ENCODE assay signal across 8 mouse cellular contexts in genomic region chr11:108135407-108136159, GRCm38 (mm10).
DNase-seq lines count a peak whose midpoint lies in the region; ATAC-seq and TF ChIP-seq lines count a peak whose summit lies in the region.

No protein-coding gene starts in this region.

- H3K4me1 ChIP-seq in kidney, adult 2 months (ENCODE audit: control insufficient read depth, insufficient read depth, low read length): no peaks in the 10 kb centered on the region
- H3K4me1 ChIP-seq in kidney, embryonic 16.5 days (ENCODE audit: insufficient read depth, low read length): peaks cover 5% of the 10 kb centered on the region
- H3K4me1 ChIP-seq in ES-Bruce4 (ENCODE audit: control insufficient read depth, insufficient read depth, low read length): no peaks in the 10 kb centered on the region
- peaks cover 9% of the 10 kb centered on the region for H3K4me1 ChIP-seq in heart, postnatal 0 days (ENCODE audit: control insufficient read depth, insufficient read depth)

- H3K27ac ChIP-seq in kidney, adult 2 months (ENCODE audit: insufficient read depth, low read depth, low read length): no peak overlapping the region
- H3K27ac ChIP-seq in kidney, embryonic 16.5 days (ENCODE audit: low read length): no peak overlapping the region
- H3K27ac ChIP-seq in ES-Bruce4 (ENCODE audit: insufficient read depth, low read length): no peak overlapping the region
- peak overlapping the region; percentile 49 for H3K27ac ChIP-seq in heart, postnatal 0 days (ENCODE audit: low read depth)

- no peak for TF ChIP-seq POLR2A in kidney, adult 2 months (IDR thresholded peaks at IDR 0.05; ENCODE audit: low read depth, low read length)
- TF ChIP-seq POLR2A in ES-Bruce4 (IDR thresholded peaks at IDR 0.05; ENCODE audit: insufficient read depth, low read length): no peak

- TF ChIP-seq EP300 in ES-Bruce4 (IDR thresholded peaks at IDR 0.05; ENCODE audit: insufficient read depth, low read depth, low read length): no peak
- TF ChIP-seq EP300 in heart, postnatal 0 days (IDR thresholded peaks at IDR 0.05; ENCODE audit: low read depth): no peak

- H3K36me3 ChIP-seq in kidney, adult 2 months (ENCODE audit: control insufficient read depth, insufficient read depth, low read length): no peaks in the 10 kb centered on the region
- no peaks in the 10 kb centered on the region for H3K36me3 ChIP-seq in kidney, embryonic 16.5 days (ENCODE audit: insufficient read depth, low read length)
- H3K36me3 ChIP-seq in ES-Bruce4 (ENCODE audit: control insufficient read depth, insufficient read depth, low read length, poor library complexity, severe bottlenecking): no peaks in the 10 kb centered on the region
- H3K36me3 ChIP-seq in heart, postnatal 0 days (replicated peaks; ENCODE audit: control insufficient read depth, insufficient read depth, low read length): no peaks in the 10 kb centered on the region

- 44% methylated on average over 4 of the region's 4 CpGs for WGBS in kidney, adult 2 months
- 22% methylated on average over 4 of the region's 4 CpGs for WGBS in kidney, embryonic 16.5 days
- WGBS in heart, postnatal 0 days: 24% methylated on average over 4 of the region's 4 CpGs

- no peak overlapping the region for H3K4me3 ChIP-seq in kidney, adult 2 months (ENCODE audit: insufficient read depth, low read depth, low read length)
- no peak overlapping the region for H3K4me3 ChIP-seq in kidney, embryonic 16.5 days (ENCODE audit: low read length)
- H3K4me3 ChIP-seq in ES-Bruce4 (ENCODE audit: low read depth, low read length): no peak overlapping the region
- H3K4me3 ChIP-seq in heart, postnatal 0 days (ENCODE audit: low read depth, low read length): no peak overlapping the region

- no peak for ATAC-seq in kidney, embryonic 16.5 days (ENCODE audit: low FRiP score, low TSS enrichment)
- no peak for ATAC-seq in heart, postnatal 0 days (ENCODE audit: insufficient read depth, low read depth)

- TF ChIP-seq CTCF in kidney, adult 2 months (conservative IDR thresholded peaks at IDR 0.05; ENCODE audit: insufficient read depth, insufficient read length, low read depth, low read length): peak; percentile 46; the same call in 1 of the 2 replicates
- TF ChIP-seq CTCF in ES-Bruce4 (IDR thresholded peaks at IDR 0.05; ENCODE audit: low read depth, low read length): peak; percentile 8
- peak; percentile 46 for TF ChIP-seq CTCF in heart, postnatal 0 days (IDR thresholded peaks at IDR 0.05; ENCODE audit: low read depth)

- H3K27me3 ChIP-seq in kidney, adult 2 months (replicated peaks; ENCODE audit: control insufficient read depth, insufficient read depth, low read length): no peaks in the 10 kb centered on the region
- H3K27me3 ChIP-seq in kidney, embryonic 16.5 days (ENCODE audit: insufficient read depth, low read length): no peaks in the 10 kb centered on the region
- H3K27me3 ChIP-seq in ES-Bruce4 (ENCODE audit: control insufficient read depth, insufficient read depth, low read length, poor library complexity, severe bottlenecking): no peaks in the 10 kb centered on the region
- no peaks in the 10 kb centered on the region for H3K27me3 ChIP-seq in heart, postnatal 0 days (ENCODE audit: control insufficient read depth, insufficient read depth, low read length)

- H3K9ac ChIP-seq in kidney, embryonic 16.5 days (replicated peaks; ENCODE audit: low read length): no peak overlapping the region
- no peak overlapping the region for H3K9ac ChIP-seq in ES-Bruce4 (ENCODE audit: low read depth, poor library complexity, severe bottlenecking)
- no peak overlapping the region for H3K9ac ChIP-seq in heart, postnatal 0 days (replicated peaks; ENCODE audit: low read depth, low read length)

- no peak for DNase-seq in kidney, adult 2 months
- DNase-seq in B cell, adult 2 months: peak; percentile 56 to 59
- DNase-seq in heart, postnatal 0 days (ENCODE audit: low spot score): no peak
- no peak for DNase-seq in MN1 (ENCODE audit: low spot score)
- DNase-seq in adrenal gland, postnatal 4 days (ENCODE audit: low spot score in 2 of 2): no peak
- DNase-seq in urinary bladder, postnatal 36 days (ENCODE audit: low spot score in 2 of 2): no peak

- no peak overlapping the region for H3K4me2 ChIP-seq in kidney, embryonic 16.5 days (replicated peaks; ENCODE audit: low read depth, low read length)
- no peak overlapping the region for H3K4me2 ChIP-seq in heart, postnatal 0 days (ENCODE audit: low read depth, low read length)

- H3K9me3 ChIP-seq in kidney, embryonic 16.5 days (ENCODE audit: low read length): no peaks in the 10 kb centered on the region
- no peaks in the 10 kb centered on the region for H3K9me3 ChIP-seq in ES-Bruce4 (replicated peaks; ENCODE audit: control insufficient read depth, insufficient read depth, low read length, poor library complexity, severe bottlenecking)
- H3K9me3 ChIP-seq in heart, postnatal 0 days (replicated peaks; ENCODE audit: control insufficient read depth, low read length): no peaks in the 10 kb centered on the region

Comparison
In these comparisons a context has a peak if more than half of its experiments do, and no peak if none do; other contexts are left out.
1. DNase-seq: peak in B cell, adult 2 months (2 of 2); none in kidney, adult 2 months (single experiment), heart, postnatal 0 days (single experiment), MN1 (single experiment), adrenal gland, postnatal 4 days (0 of 2) and urinary bladder, postnatal 36 days (0 of 2).
2. Peak in every context shown above with its lines, with median percentiles within 50 percentile points of each other: CTCF ChIP-seq.